Mouse (Mus musculus) midbrain, embryonic 12.5 days (tissue): ENCODE data around the gene Lbp. TPM values are rescaled to one million over a fixed set of nuclear protein-coding genes. Genes with fewer than 3 reads are reported as not detected.

Experiments
- ATAC-seq: fragments of 200-750 bp; cut with Nextera tagmentation; 2 replicates; pipeline ENCODE4 v1.8.0; 2017; ENCODE audit warnings: low read depth, moderate TSS enrichment, moderate library complexity; ENCODE audit not compliant: low FRiP score
- H3K27ac ChIP-seq: fragments of 300-500 bp; sonication (generic); replicated peaks from 2 replicates; pipeline ENCODE4 v1.5.1; 2016; ENCODE audit warnings: mild to moderate bottlenecking
- H3K27me3 ChIP-seq: fragments of 300-500 bp; sonication (generic); 2 replicates; pipeline ENCODE4 v1.6.1; 2016; ENCODE audit warnings: mild to moderate bottlenecking
- H3K36me3 ChIP-seq: fragments of 300-500 bp; sonication (generic); 2 replicates; pipeline ENCODE4 v1.6.1; 2016
- H3K4me1 ChIP-seq: fragments of 300-500 bp; sonication (generic); 2 replicates; pipeline ENCODE4 v1.6.1; 2016
- H3K4me2 ChIP-seq: fragments of 300-500 bp; sonication (generic); replicated peaks from 2 replicates; pipeline ENCODE4 v1.6.1; 2016; ENCODE audit warnings: mild to moderate bottlenecking, moderate library complexity
- H3K4me3 ChIP-seq: fragments of 300-500 bp; sonication (generic); 2 replicates; pipeline ENCODE4 v1.5.1; 2016; ENCODE audit warnings: mild to moderate bottlenecking
- H3K9ac ChIP-seq: fragments of 300-500 bp; sonication (generic); replicated peaks from 2 replicates; pipeline ENCODE4 v1.6.1; 2016; ENCODE audit warnings: mild to moderate bottlenecking, moderate library complexity
- H3K9me3 ChIP-seq: fragments of 300-500 bp; sonication (generic); 2 replicates; pipeline ENCODE4 v1.6.1; 2016; ENCODE audit warnings: mild to moderate bottlenecking
- whole genome bisulfite sequencing: fragments of 180-500 bp; shearing (Covaris S2); methylation state at CpG from one replicate; pipeline ENCODE4 v1.1.7; 2016; 5-methylcytosine and 5-hydroxymethylcytosine counted together
- polyA plus RNA-seq: library from polyadenylated mRNA; unstranded; fragments of >200 nt; fragmentation: Nextera tagmentation; extraction: Ambion mirVana; gene quantifications from 2 replicates; pipeline ENCODE4 v1.2.1, GENCODE M21; 2016

The Lbp gene
- polyA plus RNA-seq, 1 experiment from 2014 or later, result 2.0 TPM

DNA sequence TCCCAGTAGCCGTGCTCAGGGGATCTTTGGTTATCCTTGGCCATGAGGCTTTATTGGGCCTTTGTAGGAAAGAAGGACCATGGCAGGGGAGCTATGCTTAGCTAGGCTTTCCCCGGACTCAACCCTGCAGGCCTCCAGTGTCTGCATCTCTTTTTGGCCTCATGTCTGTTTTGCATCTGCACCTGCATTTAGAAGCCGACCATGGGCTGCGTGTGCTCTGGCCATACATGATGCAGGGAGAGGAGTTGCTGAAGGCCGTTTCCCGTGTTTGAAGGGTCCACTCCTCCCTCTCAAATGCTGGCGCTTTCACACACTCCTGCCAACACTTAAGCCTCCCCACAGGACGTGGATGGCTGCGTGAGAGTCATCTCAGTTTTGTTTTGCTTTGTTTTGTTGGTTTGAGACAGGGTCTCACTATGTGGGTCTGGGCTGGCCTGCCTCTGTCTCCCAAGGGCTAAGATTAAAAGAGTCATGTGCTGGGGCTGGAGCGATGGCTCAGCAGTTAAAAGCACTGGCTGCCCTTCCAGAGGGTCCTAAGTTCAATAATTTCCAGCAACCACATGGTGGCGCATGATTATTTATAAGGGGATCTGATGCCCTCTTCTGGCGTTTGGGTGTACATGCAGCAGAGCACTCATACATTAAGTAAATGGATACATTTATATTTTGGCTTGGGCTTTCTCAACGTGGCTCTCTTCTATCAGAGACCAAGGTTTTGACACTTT, 73.2 kb downstream of the Lbp start:
- Histone ChIP-seq H3K27ac (no peak overlapping the region), H3K36me3 (no peaks in the 10 kb centered on the region), H3K4me2 (no peak overlapping the region), H3K9ac (no peak overlapping the region), H3K9me3 (no peaks in the 10 kb centered on the region), H3K4me1 (peaks cover 8% of the 10 kb centered on the region; the same call in 1 of the 2 replicates), H3K4me3 (no peak overlapping the region), H3K27me3 (peaks cover 17% of the 10 kb centered on the region)
- 46% methylated on average over 13 of the region's 13 CpGs for WGBS
- ATAC-seq, result peak; percentile 71; the same call in 1 of the 2 replicates

Other genes with a start within 250 kb of the Lbp start
- 12.0 and 16.2 TPM in 2 replicates for gene Tgm2, start 160.1 kb upstream of the Lbp start, polyA plus RNA-seq
- 3.3 and 4.3 TPM in 2 replicates for gene D630003M21Rik, start 77.3 kb upstream of the Lbp start, polyA plus RNA-seq
- gene Bpi, start 48.4 kb upstream of the Lbp start, polyA plus RNA-seq, result not detected in 2 replicates
- gene Snhg11, start 69.1 kb downstream of the Lbp start, polyA plus RNA-seq, result 74.5 and 80.3 TPM in 2 replicates
- 24.8 and 25.6 TPM in 2 replicates for gene Ralgapb, start 103.4 kb downstream of the Lbp start, polyA plus RNA-seq
- gene Adig, start 196.1 kb downstream of the Lbp start, polyA plus RNA-seq, result not detected in 2 replicates
- gene Arhgap40, start 206.3 kb downstream of the Lbp start, polyA plus RNA-seq, result 0.46 and 0.51 TPM in 2 replicates